Mouse (Mus musculus): ENCODE measurements around the gene Acsl4. TPM values are rescaled to one million over a fixed set of nuclear protein-coding genes. Genes with fewer than 3 reads are reported as not detected.
A peak's percentile ranks its signal among the peaks of the same experiment; 100 is the strongest.

The Acsl4 gene
- polyA plus RNA-seq, 1 experiment, result 30.5 TPM

GRCm38 (mm10) chrX:142315270-142315669 lies 75.1 kb downstream of the Acsl4 start:
- TF ChIP-seq POLR2AphosphoS2 (IDR thresholded peaks at IDR 0.05; ENCODE audit: insufficient read length, low read depth), result peak; percentile 64
- TF ChIP-seq REST (IDR thresholded peaks at IDR 0.05; ENCODE audit: insufficient read depth, insufficient read length), result no peak

GRCm38 (mm10) chrX:142314307-142315024 lies 75.9 kb downstream of the Acsl4 start:
- Histone ChIP-seq H3K4me2 (ENCODE audit: low read depth) (no peak overlapping the region), H3K36me3 (ENCODE audit: control insufficient read depth, insufficient read depth) (peaks cover 7% of the 10 kb centered on the region), H3K79me2 (ENCODE audit: control insufficient read depth, insufficient read depth) (no peaks in the 10 kb centered on the region), H3ac (ENCODE audit: control insufficient read depth, insufficient read length) (no peak overlapping the region), H3K4me3 (no peak overlapping the region), H3K27me3 (ENCODE audit: control insufficient read depth, insufficient read depth, insufficient read length) (no peaks in the 10 kb centered on the region)
- TF ChIP-seq MYOG (IDR thresholded peaks at IDR 0.05; ENCODE audit: control insufficient read depth in 1 of 3, insufficient read depth in 1 of 3, insufficient read length in 2 of 3, low read depth in 2 of 3) (no peak), REST (IDR thresholded peaks at IDR 0.05; ENCODE audit: insufficient read depth, insufficient read length) (no peak), MYOD1 (IDR thresholded peaks at IDR 0.05; ENCODE audit: control insufficient read depth in 1 of 3, insufficient read length in 2 of 3, low read depth in 2 of 3) (no peak), TCF3 (IDR thresholded peaks at IDR 0.05; ENCODE audit: insufficient read length, low read depth) (no peak), POLR2A (IDR thresholded peaks at IDR 0.05; ENCODE audit: insufficient read length, low read depth) (no peak), TCF12 (IDR thresholded peaks at IDR 0.05; ENCODE audit: insufficient read depth, poor library complexity, severe bottlenecking) (no peak), POLR2AphosphoS2 (IDR thresholded peaks at IDR 0.05; ENCODE audit: insufficient read length, low read depth) (no peak), CEBPB (IDR thresholded peaks at IDR 0.05; ENCODE audit: insufficient read depth, poor library complexity, severe bottlenecking) (no peak), SRF (IDR thresholded peaks at IDR 0.05; ENCODE audit: control insufficient read depth, insufficient read length, low read depth) (no peak), MAX (IDR thresholded peaks at IDR 0.05; ENCODE audit: low read depth) (no peak), USF1 (IDR thresholded peaks at IDR 0.05; ENCODE audit: low read depth) (no peak), E2F4 (IDR thresholded peaks at IDR 0.05; ENCODE audit: insufficient read depth) (no peak)

More at GRCm38 (mm10) chrX:142315270-142315669, 75.1 kb downstream of the Acsl4 start:
- Histone ChIP-seq H3K4me2 (ENCODE audit: low read depth) (no peak overlapping the region), H3ac (ENCODE audit: control insufficient read depth, insufficient read length) (no peak overlapping the region), H3K79me2 (ENCODE audit: control insufficient read depth, insufficient read depth) (no peaks in the 10 kb centered on the region), H3K27me3 (ENCODE audit: control insufficient read depth, insufficient read depth, insufficient read length) (no peaks in the 10 kb centered on the region), H3K4me3 (no peak overlapping the region), H3K36me3 (ENCODE audit: control insufficient read depth, insufficient read depth) (peaks cover 10% of the 10 kb centered on the region)

- Histone ChIP-seq H3K4me3 (no peak overlapping the region), H3K79me2 (ENCODE audit: control insufficient read depth, insufficient read depth) (no peaks in the 10 kb centered on the region), H3K27me3 (ENCODE audit: control insufficient read depth, insufficient read depth, insufficient read length) (peaks cover 5% of the 10 kb centered on the region), H3K36me3 (ENCODE audit: control insufficient read depth, insufficient read depth) (no peaks in the 10 kb centered on the region), H3K4me2 (ENCODE audit: low read depth) (no peak overlapping the region), H3ac (ENCODE audit: control insufficient read depth, insufficient read length) (no peak overlapping the region)
- TF ChIP-seq MAX (IDR thresholded peaks at IDR 0.05; ENCODE audit: low read depth), result no peak
- TF ChIP-seq MYOD1 (IDR thresholded peaks at IDR 0.05; ENCODE audit: control insufficient read depth in 1 of 3, insufficient read length in 2 of 3, low read depth in 2 of 3), result no peak
- TF ChIP-seq CEBPB (IDR thresholded peaks at IDR 0.05; ENCODE audit: insufficient read depth, poor library complexity, severe bottlenecking), result no peak
- no peak for TF ChIP-seq MYOG (IDR thresholded peaks at IDR 0.05; ENCODE audit: control insufficient read depth in 1 of 3, insufficient read depth in 1 of 3, insufficient read length in 2 of 3, low read depth in 2 of 3)
Measured at GRCm38 (mm10) chrX:142310431-142310830, 79.9 kb downstream of the Acsl4 start.

GRCm38 (mm10) chrX:142305869-142306581 lies 84.3 kb downstream of the Acsl4 start, which contains the start of gene Kcne1l:
Kcne1l (minus strand) TSS chrX:142306294.
- no peaks in the 10 kb centered on the region for H3K79me2 ChIP-seq (ENCODE audit: control insufficient read depth, insufficient read depth)
- H3K4me2 ChIP-seq (ENCODE audit: low read depth), result no peak within 1 kb of the TSS
- no peak within 1 kb of the TSS for H3K4me3 ChIP-seq
- peaks cover 8% of the 10 kb centered on the region for H3K27me3 ChIP-seq (ENCODE audit: control insufficient read depth, insufficient read depth, insufficient read length)
- H3ac ChIP-seq (ENCODE audit: control insufficient read depth, insufficient read length), result no peak within 1 kb of the TSS
- H3K36me3 ChIP-seq (ENCODE audit: control insufficient read depth, insufficient read depth), result no peaks in the 10 kb centered on the region
- no peak for TF ChIP-seq MYOD1 (IDR thresholded peaks at IDR 0.05; ENCODE audit: control insufficient read depth in 1 of 3, insufficient read length in 2 of 3, low read depth in 2 of 3)

- H3K4me2 ChIP-seq (ENCODE audit: low read depth), result no peak overlapping the region
- H3ac ChIP-seq (ENCODE audit: control insufficient read depth, insufficient read length), result no peak overlapping the region
- H3K4me3 ChIP-seq, result no peak overlapping the region
- peaks cover 8% of the 10 kb centered on the region for H3K27me3 ChIP-seq (ENCODE audit: control insufficient read depth, insufficient read depth, insufficient read length)
- no peaks in the 10 kb centered on the region for H3K79me2 ChIP-seq (ENCODE audit: control insufficient read depth, insufficient read depth)
- TF ChIP-seq TCF3 (IDR thresholded peaks at IDR 0.05; ENCODE audit: insufficient read length, low read depth) (no peak), POLR2AphosphoS2 (IDR thresholded peaks at IDR 0.05; ENCODE audit: insufficient read length, low read depth) (no peak), SRF (IDR thresholded peaks at IDR 0.05; ENCODE audit: control insufficient read depth, insufficient read length, low read depth) (no peak), CEBPB (IDR thresholded peaks at IDR 0.05; ENCODE audit: insufficient read depth, poor library complexity, severe bottlenecking) (no peak), E2F4 (IDR thresholded peaks at IDR 0.05; ENCODE audit: insufficient read depth) (no peak), MAX (IDR thresholded peaks at IDR 0.05; ENCODE audit: low read depth) (no peak), MYOG (IDR thresholded peaks at IDR 0.05; ENCODE audit: control insufficient read depth in 1 of 3, insufficient read depth in 1 of 3, insufficient read length in 2 of 3, low read depth in 2 of 3) (no peak), POLR2A (IDR thresholded peaks at IDR 0.05; ENCODE audit: insufficient read length, low read depth) (no peak), MYOD1 (IDR thresholded peaks at IDR 0.05; ENCODE audit: control insufficient read depth in 1 of 3, insufficient read length in 2 of 3, low read depth in 2 of 3) (no peak), TCF12 (IDR thresholded peaks at IDR 0.05; ENCODE audit: insufficient read depth, poor library complexity, severe bottlenecking) (no peak), USF1 (IDR thresholded peaks at IDR 0.05; ENCODE audit: low read depth) (no peak), REST (IDR thresholded peaks at IDR 0.05; ENCODE audit: insufficient read depth, insufficient read length) (no peak)
- no peaks in the 10 kb centered on the region for H3K36me3 ChIP-seq (ENCODE audit: control insufficient read depth, insufficient read depth)
Measured at GRCm38 (mm10) chrX:142305010-142305868, 85.1 kb downstream of the Acsl4 start.
